Mouse (Mus musculus) stomach, embryonic 15.5 days (tissue): ENCODE results near the gene Chd2. TPM values are rescaled to one million over a fixed set of nuclear protein-coding genes. Genes with fewer than 3 reads are reported as not detected.

ENCODE experiments used
- ATAC-seq: fragments of 200-750 bp; cut with Nextera tagmentation; 2 replicates; pipeline ENCODE4 v1.8.0; 2017; ENCODE audit warnings: low read depth, moderate number of reproducible peaks, moderate TSS enrichment; ENCODE audit not compliant: insufficient read depth, low FRiP score
- H3K27ac ChIP-seq: fragments of 300-500 bp; sonication (generic); 2 replicates; pipeline ENCODE4 v1.5.1; 2015; ENCODE audit warnings: mild to moderate bottlenecking, inconsistent platforms
- H3K27me3 ChIP-seq: fragments of 300-500 bp; sonication (generic); replicated peaks from 2 replicates; pipeline ENCODE4 v1.6.1; 2015; ENCODE audit warnings: inconsistent platforms
- H3K36me3 ChIP-seq: fragments of 300-500 bp; sonication (generic); 2 replicates; pipeline ENCODE4 v1.6.1; 2015; ENCODE audit warnings: inconsistent platforms
- H3K4me1 ChIP-seq: fragments of 300-500 bp; sonication (generic); 2 replicates; pipeline ENCODE4 v1.6.1; 2015; ENCODE audit warnings: inconsistent platforms
- H3K4me2 ChIP-seq: fragments of 300-500 bp; sonication (generic); 2 replicates; pipeline ENCODE4 v1.6.1; 2015; ENCODE audit warnings: mild to moderate bottlenecking, inconsistent platforms
- H3K4me3 ChIP-seq: fragments of 300-500 bp; sonication (generic); replicated peaks from 2 replicates; pipeline ENCODE4 v1.5.1; 2015; ENCODE audit warnings: inconsistent platforms
- H3K9ac ChIP-seq: fragments of 300-500 bp; sonication (generic); 2 replicates; pipeline ENCODE4 v1.6.1; 2015; ENCODE audit warnings: inconsistent platforms
- H3K9me3 ChIP-seq: fragments of 300-500 bp; sonication (generic); 2 replicates; pipeline ENCODE4 v1.6.1; 2016; ENCODE audit warnings: inconsistent platforms
- WGBS: fragments of 180-500 bp; shearing (Covaris S2); methylation state at CpG from one replicate; pipeline ENCODE4 v1.1.7; 2015; 5-methylcytosine and 5-hydroxymethylcytosine counted together
- polyA plus RNA-seq: library from polyadenylated mRNA; unstranded; fragments of >200 nt; fragmentation: Nextera tagmentation; extraction: Ambion mirVana; gene quantifications from 2 replicates; pipeline ENCODE4 v1.2.1, GENCODE M21; 2015

The Chd2 gene
- polyA plus RNA-seq, 1 experiment from 2014 or later = 43.3 TPM

DNA sequence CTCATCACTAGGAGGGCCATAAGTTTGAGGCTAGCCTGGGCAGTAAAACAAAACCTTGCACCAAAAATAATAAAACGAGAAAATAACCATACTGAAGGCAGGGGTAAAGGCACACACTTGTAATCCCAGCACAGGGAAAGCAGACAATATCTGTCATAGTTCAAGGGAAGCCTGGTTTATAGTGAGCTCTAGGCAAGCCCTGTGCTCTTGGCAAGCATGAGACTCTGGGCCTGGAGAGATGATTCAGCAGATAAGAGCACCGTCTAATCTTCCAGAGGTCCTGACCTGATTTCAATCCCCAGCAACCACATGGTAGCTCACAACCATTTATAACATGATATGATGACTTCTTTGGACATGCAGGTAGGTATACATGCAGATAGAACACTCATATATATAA, 29.2 kb downstream of the Chd2 start:
- ATAC-seq = no peak
- Histone ChIP-seq H3K4me2 (no peak overlapping the region), H3K36me3 (peaks cover 56% of the 10 kb centered on the region), H3K9me3 (no peaks in the 10 kb centered on the region), H3K9ac (no peak overlapping the region), H3K27ac (no peak overlapping the region), H3K4me1 (no peaks in the 10 kb centered on the region), H3K4me3 (no peak overlapping the region), H3K27me3 (no peaks in the 10 kb centered on the region)
- 67% methylated on average over 2 of the region's 2 CpGs for WGBS

DNA sequence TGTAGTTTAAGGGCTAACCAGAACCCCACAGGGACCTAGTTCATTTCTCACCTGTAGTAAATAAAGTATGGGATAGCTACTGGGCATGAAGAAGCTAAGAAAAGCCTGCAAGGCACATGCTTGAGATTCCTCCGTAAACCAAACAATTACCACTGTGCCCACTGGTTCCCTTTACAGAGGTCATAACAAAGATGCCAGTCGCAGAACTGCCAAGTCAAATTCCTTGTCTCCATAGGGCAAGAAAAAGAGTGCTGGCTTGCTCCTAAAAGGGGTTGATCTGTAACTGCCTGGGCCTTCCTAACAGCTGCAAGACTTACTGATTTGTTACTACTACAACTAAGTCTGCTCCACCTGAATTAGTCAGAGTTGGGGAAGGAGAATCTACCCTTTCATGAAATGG, 32.9 kb downstream of the Chd2 start:
- WGBS = 93% methylated on average over 2 of the region's 2 CpGs
- Histone ChIP-seq H3K9me3 (no peaks in the 10 kb centered on the region), H3K36me3 (peaks cover 67% of the 10 kb centered on the region), H3K27ac (no peak overlapping the region), H3K9ac (no peak overlapping the region), H3K4me2 (no peak overlapping the region), H3K4me3 (no peak overlapping the region), H3K4me1 (no peaks in the 10 kb centered on the region), H3K27me3 (no peaks in the 10 kb centered on the region)
- no peak for ATAC-seq

DNA sequence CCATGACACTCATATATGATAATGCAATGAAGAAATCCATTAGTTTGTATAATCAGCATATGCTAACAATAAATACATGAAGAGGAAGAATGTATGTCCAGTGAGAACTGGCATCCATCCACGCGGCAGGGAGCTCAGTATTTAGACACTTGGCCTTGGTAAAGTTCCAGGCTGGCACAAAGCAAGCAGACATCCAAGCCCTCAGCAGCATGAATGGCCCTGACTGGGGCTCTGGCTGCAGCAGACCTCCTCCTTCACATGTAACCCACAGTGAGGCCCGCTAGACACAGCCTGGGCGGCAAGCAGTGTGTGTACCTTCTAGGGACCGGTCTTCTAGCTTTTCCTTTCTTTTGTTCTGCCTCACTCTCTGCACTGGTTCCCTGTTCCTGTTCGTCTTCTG, 34.1 kb downstream of the Chd2 start:
- Histone ChIP-seq H3K27ac (no peak overlapping the region), H3K4me3 (no peak overlapping the region), H3K27me3 (no peaks in the 10 kb centered on the region), H3K36me3 (peaks cover 65% of the 10 kb centered on the region), H3K4me2 (no peak overlapping the region), H3K9me3 (no peaks in the 10 kb centered on the region), H3K4me1 (no peaks in the 10 kb centered on the region), H3K9ac (no peak overlapping the region)
- no peak for ATAC-seq
- 94% methylated on average over 6 of the region's 6 CpGs for WGBS

GRCm38 (mm10) chr7:73506852-73507251, 34.8 kb downstream of the Chd2 start:
- Histone ChIP-seq H3K27me3 (no peaks in the 10 kb centered on the region), H3K9me3 (no peaks in the 10 kb centered on the region), H3K36me3 (peaks cover 67% of the 10 kb centered on the region), H3K9ac (no peak overlapping the region), H3K27ac (no peak overlapping the region), H3K4me2 (no peak overlapping the region), H3K4me1 (no peaks in the 10 kb centered on the region), H3K4me3 (no peak overlapping the region)
- WGBS = 97% methylated on average over 1 of the region's 1 CpGs
- no peak for ATAC-seq

DNA sequence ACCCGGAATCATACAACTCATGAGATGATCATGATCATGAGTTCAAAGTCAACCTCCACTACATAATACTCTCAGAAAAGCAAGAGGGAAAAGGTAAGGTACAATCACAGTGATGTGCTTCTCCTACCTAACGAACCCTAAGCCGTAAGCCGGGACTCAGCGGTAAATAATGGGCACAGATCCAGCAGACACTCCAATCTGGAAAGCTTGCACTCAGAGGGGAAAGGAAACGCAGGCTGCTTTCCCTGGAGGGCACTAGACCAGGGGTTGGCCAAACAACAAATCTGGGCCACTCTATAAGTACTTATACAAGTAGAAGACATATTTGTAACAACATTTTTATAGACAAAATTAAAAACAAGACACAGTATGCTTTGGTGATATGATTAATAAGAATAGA, 36.4 kb downstream of the Chd2 start:
- peaks cover 69% of the 10 kb centered on the region for H3K36me3 ChIP-seq
- no peaks in the 10 kb centered on the region for H3K4me1 ChIP-seq
- H3K9ac ChIP-seq = no peak overlapping the region
- no peak overlapping the region for H3K4me3 ChIP-seq
- H3K27ac ChIP-seq = no peak overlapping the region
- 89% methylated on average over 6 of the region's 6 CpGs for WGBS
- no peak overlapping the region for H3K4me2 ChIP-seq
- ATAC-seq = no peak
- H3K27me3 ChIP-seq = no peaks in the 10 kb centered on the region
- H3K9me3 ChIP-seq = no peaks in the 10 kb centered on the region

- H3K27ac ChIP-seq = no peak overlapping the region
- 89% methylated on average over 2 of the region's 2 CpGs for WGBS
Observed at GRCm38 (mm10) chr7:73498200-73498599, 43.4 kb downstream of the Chd2 start.

DNA sequence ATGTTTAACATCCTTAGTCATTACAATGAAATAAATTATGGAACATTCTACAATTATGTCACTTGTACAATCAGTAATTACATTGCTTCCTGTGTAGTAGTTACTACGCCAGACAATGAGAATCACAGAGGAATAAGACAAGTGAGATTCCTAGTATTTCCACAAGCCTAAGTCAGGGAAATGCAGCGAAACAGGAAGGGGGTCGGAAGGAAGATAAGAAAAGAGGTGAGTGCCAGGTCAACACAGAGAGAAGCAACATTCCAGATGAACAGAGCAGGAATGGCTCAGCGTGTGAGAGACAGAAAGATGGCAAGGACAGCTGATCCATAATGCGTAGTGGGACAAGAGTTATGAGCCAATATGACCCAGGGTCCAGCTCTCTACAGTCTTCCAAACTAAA, 52.4 kb downstream of the Chd2 start:
- H3K36me3 ChIP-seq = peaks cover 62% of the 10 kb centered on the region
- H3K27ac ChIP-seq = no peak overlapping the region; the same call in 1 of the 2 replicates
- no peak for ATAC-seq
- no peaks in the 10 kb centered on the region for H3K9me3 ChIP-seq
- no peak overlapping the region for H3K4me2 ChIP-seq
- no peak overlapping the region for H3K9ac ChIP-seq
- H3K27me3 ChIP-seq = no peaks in the 10 kb centered on the region
- 68% methylated on average over 5 of the region's 5 CpGs for WGBS
- H3K4me3 ChIP-seq = no peak overlapping the region
- H3K4me1 ChIP-seq = no peaks in the 10 kb centered on the region

More at GRCm38 (mm10) chr7:73498200-73498599, 43.4 kb downstream of the Chd2 start:
- H3K4me2 ChIP-seq = no peak overlapping the region
- no peak overlapping the region for H3K4me3 ChIP-seq
- ATAC-seq = no peak
- H3K9me3 ChIP-seq = no peaks in the 10 kb centered on the region
- no peak overlapping the region for H3K9ac ChIP-seq
- H3K27me3 ChIP-seq = no peaks in the 10 kb centered on the region
- no peaks in the 10 kb centered on the region for H3K4me1 ChIP-seq
- peaks cover 64% of the 10 kb centered on the region for H3K36me3 ChIP-seq

- H3K9me3 ChIP-seq = no peaks in the 10 kb centered on the region
- H3K27me3 ChIP-seq = no peaks in the 10 kb centered on the region
- H3K9ac ChIP-seq = no peak overlapping the region
- WGBS = 60% methylated on average over 6 of the region's 6 CpGs
- no peak overlapping the region for H3K27ac ChIP-seq
- no peak overlapping the region for H3K4me3 ChIP-seq
- no peak for ATAC-seq
- H3K36me3 ChIP-seq = peaks cover 60% of the 10 kb centered on the region
- H3K4me1 ChIP-seq = no peaks in the 10 kb centered on the region
- H3K4me2 ChIP-seq = no peak overlapping the region
Observed at GRCm38 (mm10) chr7:73481094-73481493, 60.5 kb downstream of the Chd2 start.

DNA sequence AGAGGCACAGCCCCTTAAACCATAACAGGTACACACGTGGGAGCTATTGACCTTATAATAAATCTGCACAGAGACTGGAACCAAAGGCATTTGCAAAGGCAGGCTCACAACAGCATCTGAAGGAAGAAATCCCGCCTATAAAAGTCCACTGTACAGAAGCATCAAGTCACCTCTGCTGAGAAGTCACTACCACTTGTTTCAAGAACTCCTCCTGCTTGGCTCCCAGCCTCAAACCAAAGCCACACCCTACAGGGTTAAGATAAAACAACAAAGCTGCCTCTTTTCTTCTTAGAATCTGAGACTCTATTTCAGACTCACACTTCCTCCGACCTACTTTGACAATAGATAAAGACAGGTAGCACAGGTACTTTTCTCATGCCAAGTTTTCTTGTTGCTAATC, 62.1 kb downstream of the Chd2 start:
- Histone ChIP-seq H3K27ac (no peak overlapping the region), H3K9me3 (no peaks in the 10 kb centered on the region), H3K4me2 (no peak overlapping the region), H3K9ac (no peak overlapping the region), H3K27me3 (no peaks in the 10 kb centered on the region), H3K36me3 (peaks cover 66% of the 10 kb centered on the region), H3K4me1 (no peaks in the 10 kb centered on the region), H3K4me3 (no peak overlapping the region)
- 59% methylated on average over 3 of the region's 3 CpGs for WGBS
- no peak for ATAC-seq

- Histone ChIP-seq H3K9ac (no peak overlapping the region), H3K27ac (no peak overlapping the region), H3K27me3 (no peaks in the 10 kb centered on the region), H3K4me3 (no peak overlapping the region), H3K36me3 (peaks cover 70% of the 10 kb centered on the region), H3K9me3 (no peaks in the 10 kb centered on the region), H3K4me1 (no peaks in the 10 kb centered on the region), H3K4me2 (no peak overlapping the region)
- no peak for ATAC-seq
- 78% methylated on average over 11 of the region's 11 CpGs for WGBS
Observed at GRCm38 (mm10) chr7:73478157-73479058, 63.2 kb downstream of the Chd2 start.

DNA sequence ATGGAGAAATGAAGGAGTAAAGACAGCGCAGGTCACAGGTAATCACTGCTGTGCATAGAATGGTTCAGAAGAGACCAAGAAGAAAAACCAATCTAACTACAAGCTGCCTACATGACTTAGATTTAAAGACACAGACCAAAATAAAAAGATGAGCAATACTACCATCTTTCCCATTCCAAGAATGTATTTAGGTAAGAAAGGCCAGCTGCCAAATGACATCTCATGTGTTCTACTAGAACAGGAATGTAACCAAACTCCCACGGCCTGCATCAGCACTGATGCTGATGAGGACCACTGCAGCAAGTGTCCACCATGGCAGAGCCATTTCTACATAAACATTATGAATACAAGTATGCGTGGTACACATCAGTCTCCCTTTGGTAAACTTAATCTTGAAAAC, 73.9 kb downstream of the Chd2 start:
- Histone ChIP-seq H3K4me2 (no peak overlapping the region), H3K27ac (no peak overlapping the region), H3K4me1 (no peaks in the 10 kb centered on the region), H3K4me3 (no peak overlapping the region), H3K36me3 (peaks cover 70% of the 10 kb centered on the region), H3K27me3 (no peaks in the 10 kb centered on the region), H3K9me3 (no peaks in the 10 kb centered on the region), H3K9ac (no peak overlapping the region)
- no peak for ATAC-seq
- 92% methylated on average over 3 of the region's 3 CpGs for WGBS

DNA sequence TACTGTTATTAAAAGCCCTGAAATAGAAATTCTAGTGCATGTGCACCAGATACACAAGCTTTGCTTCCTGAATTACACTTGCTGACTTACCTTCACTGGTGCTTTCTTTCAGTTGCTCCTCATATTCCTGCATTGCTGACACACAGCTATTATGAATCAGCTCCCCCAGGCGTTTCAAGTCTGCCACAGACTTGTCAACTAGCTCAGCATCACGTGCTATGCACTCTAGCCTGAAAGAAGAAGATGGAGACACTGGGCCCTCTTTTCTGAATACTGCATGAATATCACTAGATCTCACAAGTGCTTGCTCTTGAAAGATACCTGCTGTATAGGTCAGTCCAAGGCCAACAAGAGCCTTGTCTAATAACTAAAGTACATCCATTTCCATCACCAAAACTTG, 78.1 kb downstream of the Chd2 start:
- Histone ChIP-seq H3K27ac (no peak overlapping the region), H3K27me3 (no peaks in the 10 kb centered on the region), H3K9ac (no peak overlapping the region), H3K36me3 (peaks cover 78% of the 10 kb centered on the region), H3K4me3 (no peak overlapping the region), H3K9me3 (no peaks in the 10 kb centered on the region), H3K4me2 (no peak overlapping the region), H3K4me1 (no peaks in the 10 kb centered on the region)
- WGBS = 90% methylated on average over 2 of the region's 2 CpGs
- ATAC-seq = no peak
